Mouse (Mus musculus): ENCODE results near the gene Bax. TPM values are rescaled to one million over a fixed set of nuclear protein-coding genes. Genes with fewer than 3 reads are reported as not detected.
"Not testable (repeated sequence)": the region's sequence is repeated elsewhere in the genome, so short reads cannot be mapped to it uniquely, and the experiment has no call there.

The Bax gene
- total RNA-seq, 2 experiments from 2014 or later, result 39.3 to 43.8 TPM

DNA sequence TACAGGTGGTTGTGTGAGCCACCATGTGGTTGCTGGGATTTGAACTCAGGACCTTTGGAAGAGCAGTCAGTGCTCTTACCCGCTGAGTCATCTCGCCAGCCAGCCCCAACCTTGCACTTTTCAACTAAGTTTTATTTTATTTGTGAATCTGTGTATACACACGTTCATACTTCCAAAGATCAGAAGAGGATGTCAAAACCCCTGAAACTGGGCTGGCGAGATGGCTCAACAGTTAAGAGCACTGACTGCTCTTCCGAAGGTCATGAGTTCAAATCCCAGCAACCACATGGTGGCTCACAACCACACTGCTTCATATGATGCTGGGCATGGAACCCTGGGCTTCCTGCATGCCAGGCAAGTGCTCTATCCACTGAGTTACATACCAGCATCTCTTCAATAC, 18.3 kb upstream of the Bax start:
- not testable (repeated sequence) for DNase-seq (ENCODE audit: low spot score in 2 of 2)

DNA sequence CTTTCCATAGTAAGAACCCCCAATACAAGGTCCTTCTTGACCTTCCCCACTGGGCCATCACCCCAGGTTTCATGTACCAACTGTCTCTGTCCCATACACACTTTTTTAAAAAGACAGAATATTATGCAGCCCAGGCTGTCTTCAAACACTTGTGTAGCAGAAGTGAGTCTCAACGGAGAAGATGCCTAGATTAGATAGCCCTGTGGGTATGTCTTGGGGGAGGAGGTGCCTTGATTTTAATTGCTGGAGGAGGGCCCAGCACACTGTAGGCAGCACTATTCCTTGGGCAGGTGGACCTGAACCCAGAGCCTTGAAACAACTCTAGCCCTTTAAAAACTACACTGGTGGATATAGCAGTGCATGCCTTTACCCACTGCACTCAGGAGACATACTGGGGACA, 15.5 kb upstream of the Bax start:
- no peak for DNase-seq (ENCODE audit: low spot score in 2 of 2)

- DNase-seq (ENCODE audit: low spot score in 2 of 2), result no peak
Measured at GRCm38 (mm10) chr7:45481374-45481927, 14.8 kb upstream of the Bax start, which contains the start of gene Tulp2. Tulp2 (plus strand) TSS chr7:45481877.

GRCm38 (mm10) chr7:45480310-45480709, 13.6 kb upstream of the Bax start:
- not testable (repeated sequence) for DNase-seq (ENCODE audit: low spot score in 2 of 2)

GRCm38 (mm10) chr7:45478774-45479173, 12.1 kb upstream of the Bax start:
- DNase-seq (ENCODE audit: low spot score in 2 of 2), result no peak

DNA sequence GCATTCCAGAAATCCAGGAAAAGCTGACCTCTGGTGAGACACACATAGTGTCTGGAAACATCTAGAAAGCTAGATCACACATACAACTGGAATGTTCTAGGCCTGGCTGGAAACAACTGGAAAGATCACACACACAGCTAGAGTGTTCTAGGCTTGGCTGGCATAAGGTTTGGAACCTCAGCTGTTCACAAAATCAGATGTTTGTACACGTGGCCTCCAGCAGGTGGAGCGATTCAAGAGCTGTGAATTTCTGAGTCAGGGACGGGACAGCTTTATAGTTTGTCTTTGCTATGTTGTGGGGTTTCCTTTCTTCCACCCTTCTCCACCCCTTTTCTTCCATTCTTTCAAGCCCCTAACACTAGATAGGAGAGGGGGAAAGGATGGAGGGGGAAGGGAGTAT, 10.3 kb upstream of the Bax start:
- no peak for DNase-seq (ENCODE audit: low spot score in 2 of 2)

DNA sequence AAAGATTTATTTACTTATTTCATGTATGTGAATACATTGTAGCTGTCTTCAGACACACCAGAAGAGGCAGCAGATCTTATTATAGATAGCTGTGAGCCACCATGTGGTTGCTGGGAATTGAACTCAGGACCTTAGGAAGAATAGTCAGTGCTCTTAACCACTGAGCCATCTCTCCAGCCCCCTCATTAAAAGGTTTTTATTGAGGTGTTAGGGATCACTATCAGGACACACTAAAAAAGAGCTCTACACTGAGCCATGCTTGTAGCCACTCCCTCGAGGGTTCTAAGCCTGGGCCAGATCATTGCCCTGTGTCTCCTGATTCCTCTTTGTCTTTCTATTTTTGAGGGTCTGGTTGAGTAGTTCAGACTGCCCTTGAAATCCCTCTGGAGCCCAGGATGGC, 9.8 kb upstream of the Bax start:
- no peak for DNase-seq (ENCODE audit: low spot score in 2 of 2)

DNA sequence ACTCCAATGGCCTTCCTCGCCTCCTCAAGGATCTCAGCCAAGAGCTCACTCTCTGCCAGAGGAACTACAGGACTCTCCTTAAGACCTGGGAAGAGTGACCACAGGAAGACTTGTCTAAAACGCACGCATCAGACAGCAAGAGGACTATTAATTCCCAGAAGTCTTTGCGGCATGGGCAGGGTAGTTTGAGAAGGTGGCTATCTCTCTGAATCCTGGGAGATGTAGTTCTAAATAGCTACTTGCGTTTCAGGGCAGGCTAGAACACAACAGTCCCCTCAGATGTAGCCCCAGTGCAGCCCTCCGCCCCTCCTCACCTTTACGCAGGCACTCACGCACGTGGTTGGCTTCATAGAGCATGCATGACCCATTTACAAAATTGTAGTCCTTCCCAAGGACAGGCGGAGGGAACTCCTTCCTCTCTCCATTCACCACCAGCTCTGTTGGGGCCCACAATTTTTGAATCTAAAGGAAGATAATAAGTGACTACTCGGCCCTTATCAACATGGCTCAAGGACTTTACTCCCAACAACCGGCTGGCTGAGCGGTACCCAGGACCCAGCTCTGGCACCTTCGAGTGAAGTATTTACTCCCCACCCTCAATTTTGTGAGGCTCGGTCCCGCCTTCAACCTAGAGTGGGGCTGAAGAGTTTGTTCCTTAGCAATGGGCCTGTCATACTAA, 8.7 kb upstream of the Bax start:
- DNase-seq (ENCODE audit: low spot score in 2 of 2), result no peak

DNA sequence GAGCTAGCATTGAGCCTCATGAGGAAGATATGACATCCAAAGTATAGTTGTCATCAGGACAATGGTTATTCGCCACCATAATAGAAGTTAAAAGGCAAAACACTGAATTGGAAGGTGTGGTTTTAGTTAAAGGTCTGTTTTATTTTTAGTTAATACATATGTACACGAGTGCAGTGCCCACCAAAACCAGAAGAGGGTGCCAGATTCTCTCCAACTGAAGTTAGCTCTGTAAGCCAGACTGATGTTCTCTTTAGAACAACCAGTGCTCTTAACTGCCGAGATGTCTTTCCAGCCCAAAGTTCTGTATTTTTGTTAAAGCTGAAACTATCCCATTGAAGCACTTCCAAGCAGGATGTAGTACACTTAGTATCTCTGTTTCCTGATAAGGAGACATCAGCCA, 4.2 kb upstream of the Bax start:
- peak in 1 of 2 experiments; percentile 71 for DNase-seq (ENCODE audit: low spot score in 2 of 2)

DNA sequence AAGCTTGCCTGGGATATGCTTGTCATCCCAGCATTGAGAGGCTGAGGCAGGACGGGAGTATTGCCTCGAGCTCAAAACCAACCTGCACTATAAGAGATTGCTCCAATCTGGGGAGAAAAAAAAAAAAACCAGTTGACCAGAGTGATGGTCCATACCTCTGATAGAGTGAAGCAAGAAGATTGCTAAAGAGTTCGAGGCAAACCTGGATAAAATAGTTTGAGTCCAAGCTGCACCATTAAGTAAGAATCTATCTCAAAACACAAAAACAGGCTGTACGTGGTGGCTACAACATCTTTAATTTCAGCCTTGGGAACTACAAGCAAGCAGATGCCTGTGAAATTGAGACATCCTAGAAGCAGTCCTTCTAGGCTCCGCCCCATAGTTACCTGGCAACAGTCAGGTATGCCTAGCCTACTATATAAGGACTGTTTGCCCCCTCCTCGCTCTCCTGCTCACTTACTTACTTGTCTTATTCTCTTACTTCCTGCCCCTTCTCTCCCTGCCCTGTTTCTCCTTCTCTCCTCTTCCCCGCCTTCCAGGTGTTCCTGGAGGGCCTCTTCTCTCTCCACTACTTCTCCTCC, 482 bp upstream of the Bax start:
- no peak for DNase-seq (ENCODE audit: low spot score in 2 of 2)

DNA sequence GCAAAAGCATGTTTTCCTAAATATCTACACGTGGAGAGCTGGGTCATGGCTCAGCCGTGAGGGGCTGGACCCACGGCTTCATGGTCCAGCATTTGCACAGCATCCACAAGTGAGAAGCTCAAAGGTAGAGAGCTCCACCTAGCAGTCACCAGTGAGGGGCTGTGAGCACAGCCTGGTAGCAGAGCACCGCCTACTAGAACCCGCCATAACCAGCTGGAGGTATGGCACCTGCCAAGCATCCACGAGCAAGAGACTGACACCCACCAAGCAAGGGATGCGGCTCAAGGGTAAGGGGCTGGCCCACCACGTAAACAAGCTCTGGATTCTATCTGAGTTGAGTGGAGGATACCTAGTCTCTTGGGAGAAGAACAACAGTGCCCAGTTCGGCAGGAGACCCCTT, 1.1 kb downstream of the Bax start:
- DNase-seq (ENCODE audit: low spot score in 2 of 2), result no peak

- no peak for DNase-seq (ENCODE audit: low spot score in 2 of 2)
Measured at GRCm38 (mm10) chr7:45465112-45465511, 1.6 kb downstream of the Bax start.

DNA sequence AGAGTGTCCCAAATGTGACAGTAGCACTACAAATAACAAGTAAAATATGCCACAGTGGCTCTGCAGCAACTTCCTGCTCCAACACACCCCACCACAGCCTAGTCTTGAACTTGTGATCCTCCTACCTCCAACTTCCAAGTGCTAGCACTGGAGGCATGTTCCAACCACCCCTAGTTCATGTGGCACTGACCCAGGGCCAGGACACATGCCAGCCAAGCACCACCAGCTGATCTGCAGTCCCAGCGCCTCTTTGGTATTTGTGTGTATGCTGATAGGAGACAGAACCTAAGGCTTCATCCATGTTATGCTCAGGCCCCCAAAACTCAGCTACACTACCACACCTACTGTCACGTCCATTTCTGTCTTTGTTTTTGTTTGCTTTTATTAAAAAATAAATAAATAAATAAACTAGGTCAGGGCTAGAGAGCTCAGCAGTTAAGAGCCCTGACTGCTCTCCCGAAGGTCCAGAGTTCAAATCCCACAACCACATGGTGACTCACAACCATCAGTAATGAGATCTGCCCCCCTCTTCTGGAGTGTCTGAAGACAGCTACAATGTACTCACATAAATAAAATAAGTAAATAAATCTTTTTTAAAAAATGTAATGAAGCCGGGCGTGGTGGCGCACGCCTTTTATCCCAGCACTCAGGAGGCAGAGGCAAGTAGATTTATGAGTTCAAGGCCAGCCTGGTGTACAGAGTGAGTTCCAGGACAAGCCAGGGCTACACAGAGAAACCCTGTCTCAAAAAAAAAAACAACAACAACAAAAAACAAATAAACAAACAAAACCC, 2.5 kb downstream of the Bax start:
- no peak for DNase-seq (ENCODE audit: low spot score in 2 of 2)

- not testable (repeated sequence) for DNase-seq (ENCODE audit: low spot score in 2 of 2)
Measured at GRCm38 (mm10) chr7:45462868-45463267, 3.8 kb downstream of the Bax start.

GRCm38 (mm10) chr7:45462325-45462724, 4.4 kb downstream of the Bax start:
- DNase-seq (ENCODE audit: low spot score in 2 of 2), result no peak

DNA sequence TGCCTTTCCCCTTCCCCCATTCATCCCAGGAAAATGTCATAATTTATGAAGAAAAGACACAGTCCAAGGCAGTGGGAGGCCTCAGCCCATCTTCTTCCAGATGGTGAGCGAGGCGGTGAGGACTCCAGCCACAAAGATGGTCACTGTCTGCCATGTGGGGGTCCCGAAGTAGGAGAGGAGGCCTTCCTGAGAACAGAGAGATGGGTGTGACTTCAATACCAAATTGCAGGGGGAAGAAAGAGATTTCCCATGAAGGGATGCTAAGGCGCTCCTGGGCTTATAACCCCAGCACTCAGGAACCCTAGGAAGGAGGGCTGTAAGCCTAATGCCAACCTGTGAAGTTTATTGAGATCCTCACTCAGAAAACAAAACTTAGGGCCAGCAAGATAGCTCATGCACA, 4.9 kb downstream of the Bax start:
- DNase-seq (ENCODE audit: low spot score in 2 of 2), result no peak

- no peak for DNase-seq (ENCODE audit: low spot score in 2 of 2)
Measured at GRCm38 (mm10) chr7:45461326-45461725, 5.4 kb downstream of the Bax start.

DNA sequence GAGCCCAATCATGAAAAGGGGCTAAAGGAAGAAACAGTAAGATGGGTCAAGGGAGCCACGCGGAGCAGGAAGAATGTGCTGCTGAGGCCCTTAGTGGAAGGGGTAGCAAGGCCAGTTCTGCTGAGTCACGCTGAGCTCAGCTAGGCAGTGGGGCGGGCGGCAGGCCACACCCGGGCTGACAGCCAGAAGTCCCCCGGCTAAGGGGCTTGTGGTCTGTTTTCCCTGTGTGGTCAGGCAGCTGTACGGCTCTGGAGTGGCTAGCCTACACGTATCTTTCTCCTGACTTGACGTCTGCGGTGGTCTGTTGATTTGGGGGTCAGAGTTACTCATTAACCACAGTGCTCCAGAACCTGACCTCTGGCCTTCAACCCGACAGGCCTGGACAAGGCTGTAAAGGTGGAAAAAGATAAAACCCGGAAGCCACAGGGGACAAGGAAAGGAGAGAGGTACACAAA, 5.8 kb downstream of the Bax start:
- peak in 1 of 2 experiments; percentile 66 for DNase-seq (ENCODE audit: low spot score in 2 of 2)

DNA sequence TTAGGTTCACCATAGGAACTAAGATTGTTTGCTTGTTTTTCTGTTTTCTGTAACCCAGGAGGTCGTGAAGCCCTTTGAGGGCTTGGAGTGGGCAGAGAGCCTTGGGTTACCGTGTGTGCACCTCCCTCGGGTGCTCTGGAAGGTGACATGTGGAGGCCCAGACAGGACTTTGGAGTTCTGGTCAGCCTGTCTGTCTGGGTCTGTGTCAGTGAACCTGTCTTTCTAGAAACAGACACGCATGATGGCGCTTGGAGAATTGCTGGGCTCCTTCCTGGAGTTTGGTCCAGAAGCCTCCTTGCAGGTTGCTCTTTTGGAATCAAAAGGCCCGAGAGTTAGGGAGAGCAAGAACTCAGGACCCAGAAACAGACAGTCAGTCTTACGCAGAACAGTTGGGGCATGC, 6.3 kb downstream of the Bax start:
- no peak for DNase-seq (ENCODE audit: low spot score in 2 of 2)

GRCm38 (mm10) chr7:45459564-45460140, 7.0 kb downstream of the Bax start, which contains the start of gene Ftl1:
Ftl1 (minus strand) TSS chr7:45459884.
- DNase-seq (ENCODE audit: low spot score in 2 of 2), result peak; percentile 93 to 96
